Mouse (Mus musculus): Measurements from ENCODE around the gene Gpr182.

The Gpr182 gene

GRCm38 (mm10) chr10:127739083-127739660, 12.4 kb downstream of the Gpr182 start, which contains the start of gene Zbtb39:
Gene Zbtb39, plus strand, starts transcription at chr10:127739538.
- DNase-seq (ENCODE audit: low read depth, low spot score): peak; percentile 76

- DNase-seq (ENCODE audit: low read depth, low spot score): peak; percentile 57
Measured at GRCm38 (mm10) chr10:127738151-127738882, 13.2 kb downstream of the Gpr182 start.

- no peak for DNase-seq (ENCODE audit: low read depth, low spot score)
Measured at GRCm38 (mm10) chr10:127737552-127737951, 14.0 kb downstream of the Gpr182 start.

- no peak for DNase-seq (ENCODE audit: low read depth, low spot score)
Measured at GRCm38 (mm10) chr10:127736916-127737315, 14.6 kb downstream of the Gpr182 start.

GRCm38 (mm10) chr10:127736266-127736665, 15.3 kb downstream of the Gpr182 start:
- no peak for DNase-seq (ENCODE audit: low read depth, low spot score)

GRCm38 (mm10) chr10:127734434-127734833, 17.1 kb downstream of the Gpr182 start:
- DNase-seq (ENCODE audit: low read depth, low spot score): no peak

GRCm38 (mm10) chr10:127731397-127731796, 20.1 kb downstream of the Gpr182 start:
- DNase-seq (ENCODE audit: low read depth, low spot score): no peak

GRCm38 (mm10) chr10:127730933-127731310, 20.6 kb downstream of the Gpr182 start:
- DNase-seq (ENCODE audit: low read depth, low spot score): no peak

- no peak for DNase-seq (ENCODE audit: low read depth, low spot score)
Measured at GRCm38 (mm10) chr10:127730285-127730932, 21.1 kb downstream of the Gpr182 start.

GRCm38 (mm10) chr10:127728437-127728836, 23.1 kb downstream of the Gpr182 start:
- DNase-seq (ENCODE audit: low read depth, low spot score): no peak

- DNase-seq (ENCODE audit: low read depth, low spot score): no peak
Measured at GRCm38 (mm10) chr10:127725136-127725535, 26.4 kb downstream of the Gpr182 start.

GRCm38 (mm10) chr10:127724178-127724577, 27.4 kb downstream of the Gpr182 start, which contains the start of gene Tac2:
Gene Tac2, plus strand, starts transcription at chr10:127724478.
- no peak for DNase-seq (ENCODE audit: low read depth, low spot score)

GRCm38 (mm10) chr10:127721671-127722418, 29.7 kb downstream of the Gpr182 start:
- no peak for DNase-seq (ENCODE audit: low read depth, low spot score)

GRCm38 (mm10) chr10:127712736-127713135, 38.8 kb downstream of the Gpr182 start:
- DNase-seq (ENCODE audit: low read depth, low spot score): peak; percentile 64

- no peak for DNase-seq (ENCODE audit: low read depth, low spot score)
Measured at GRCm38 (mm10) chr10:127710331-127710730, 41.2 kb downstream of the Gpr182 start.

- no peak for DNase-seq (ENCODE audit: low read depth, low spot score)
Measured at GRCm38 (mm10) chr10:127708850-127709370, 42.6 kb downstream of the Gpr182 start.

- DNase-seq (ENCODE audit: low read depth, low spot score): no peak
Measured at GRCm38 (mm10) chr10:127707721-127708120, 43.8 kb downstream of the Gpr182 start.

- no peak for DNase-seq (ENCODE audit: low read depth, low spot score)
Measured at GRCm38 (mm10) chr10:127705783-127706182, 45.7 kb downstream of the Gpr182 start.

- no peak for DNase-seq (ENCODE audit: low read depth, low spot score)
Measured at GRCm38 (mm10) chr10:127704766-127705220, 46.7 kb downstream of the Gpr182 start, which contains the start of gene Myo1a. Gene Myo1a, plus strand, starts transcription at chr10:127705170.

- DNase-seq (ENCODE audit: low read depth, low spot score): no peak
Measured at GRCm38 (mm10) chr10:127704293-127704692, 47.2 kb downstream of the Gpr182 start.

GRCm38 (mm10) chr10:127703299-127703698, 48.2 kb downstream of the Gpr182 start:
- no peak for DNase-seq (ENCODE audit: low read depth, low spot score)

Data from forelimb bud, embryonic 11.5 days (tissue).